Mouse (Mus musculus): ENCODE data around the gene Dnm2. TPM values are rescaled to one million over a fixed set of nuclear protein-coding genes. Genes with fewer than 3 reads are reported as not detected.

Gene Dnm2
- total and polyA plus RNA-seq, 2 experiments: 28.9 to 74.4 TPM

- Histone ChIP-seq H3K36me3 (ENCODE audit: control insufficient read depth, insufficient read depth, low read length) (no peaks in the 10 kb centered on the region), H3K79me2 (ENCODE audit: control insufficient read depth, insufficient read depth, low read length) (peaks cover 49% of the 10 kb centered on the region), H3K9ac (ENCODE audit: low read depth, low read length) (no peak overlapping the region), H3K4me3 (ENCODE audit: insufficient read depth, low read depth, low read length) (no peak overlapping the region), H3K27me3 (ENCODE audit: control insufficient read depth, insufficient read depth, low read length) (no peaks in the 10 kb centered on the region), H3K27ac (replicated peaks; ENCODE audit: insufficient read depth, low read depth, low read length) (no peak overlapping the region), H3K4me1 (ENCODE audit: control insufficient read depth, insufficient read depth, low read length) (peaks cover 8% of the 10 kb centered on the region)
- DNase-seq (ENCODE audit: extremely low read depth, low read depth, low spot score): no peak
- no peak for TF ChIP-seq CTCF (IDR thresholded peaks at IDR 0.05; ENCODE audit: low read depth, low read length)
- no peak for TF ChIP-seq POLR2A (IDR thresholded peaks at IDR 0.05; ENCODE audit: extremely low read depth, insufficient read depth, low read length)
- WGBS: 82% methylated on average over 7 of the region's 7 CpGs
Measured at GRCm38 (mm10) chr9:21453003-21453402, 28.3 kb downstream of the Dnm2 start.

- H3K27me3 ChIP-seq (ENCODE audit: control insufficient read depth, insufficient read depth, low read length): no peaks in the 10 kb centered on the region
- no peaks in the 10 kb centered on the region for H3K36me3 ChIP-seq (ENCODE audit: control insufficient read depth, insufficient read depth, low read length)
- TF ChIP-seq POLR2A (IDR thresholded peaks at IDR 0.05; ENCODE audit: extremely low read depth, insufficient read depth, low read length): no peak
- TF ChIP-seq CTCF (IDR thresholded peaks at IDR 0.05; ENCODE audit: low read depth, low read length): no peak
- no peak overlapping the region for H3K27ac ChIP-seq (replicated peaks; ENCODE audit: insufficient read depth, low read depth, low read length)
- 89% methylated on average over 2 of the region's 2 CpGs for WGBS
- H3K9ac ChIP-seq (ENCODE audit: low read depth, low read length): no peak overlapping the region
- no peak overlapping the region for H3K4me3 ChIP-seq (ENCODE audit: insufficient read depth, low read depth, low read length)
- peaks cover 49% of the 10 kb centered on the region for H3K79me2 ChIP-seq (ENCODE audit: control insufficient read depth, insufficient read depth, low read length)
- H3K4me1 ChIP-seq (ENCODE audit: control insufficient read depth, insufficient read depth, low read length): peaks cover 8% of the 10 kb centered on the region
- no peak for DNase-seq (ENCODE audit: extremely low read depth, low read depth, low spot score)
Measured at GRCm38 (mm10) chr9:21453459-21453858, 28.8 kb downstream of the Dnm2 start.

GRCm38 (mm10) chr9:21454556-21454955, 29.8 kb downstream of the Dnm2 start:
- Histone ChIP-seq H3K4me1 (ENCODE audit: control insufficient read depth, insufficient read depth, low read length) (peaks cover 8% of the 10 kb centered on the region), H3K36me3 (ENCODE audit: control insufficient read depth, insufficient read depth, low read length) (0 out of 2 replicates have a peak, but pooled peaks cover 2% of the 10 kb centered on the region), H3K27me3 (ENCODE audit: control insufficient read depth, insufficient read depth, low read length) (no peaks in the 10 kb centered on the region), H3K27ac (replicated peaks; ENCODE audit: insufficient read depth, low read depth, low read length) (no peak overlapping the region), H3K4me3 (ENCODE audit: insufficient read depth, low read depth, low read length) (no peak overlapping the region), H3K79me2 (ENCODE audit: control insufficient read depth, insufficient read depth, low read length) (peaks cover 45% of the 10 kb centered on the region), H3K9ac (ENCODE audit: low read depth, low read length) (no peak overlapping the region)
- WGBS: 69% methylated on average over 4 of the region's 4 CpGs
- no peak for DNase-seq (ENCODE audit: extremely low read depth, low read depth, low spot score)
- TF ChIP-seq POLR2A (IDR thresholded peaks at IDR 0.05; ENCODE audit: extremely low read depth, insufficient read depth, low read length): no peak
- TF ChIP-seq CTCF (IDR thresholded peaks at IDR 0.05; ENCODE audit: low read depth, low read length): no peak

GRCm38 (mm10) chr9:21455103-21455770, 30.5 kb downstream of the Dnm2 start:
- H3K4me1 ChIP-seq (ENCODE audit: control insufficient read depth, insufficient read depth, low read length): peaks cover 5% of the 10 kb centered on the region
- H3K79me2 ChIP-seq (ENCODE audit: control insufficient read depth, insufficient read depth, low read length): peaks cover 38% of the 10 kb centered on the region
- DNase-seq (ENCODE audit: extremely low read depth, low read depth, low spot score): no peak
- H3K27ac ChIP-seq (replicated peaks; ENCODE audit: insufficient read depth, low read depth, low read length): no peak overlapping the region
- 74% methylated on average over 4 of the region's 4 CpGs for WGBS
- H3K27me3 ChIP-seq (ENCODE audit: control insufficient read depth, insufficient read depth, low read length): no peaks in the 10 kb centered on the region
- no peak overlapping the region for H3K4me3 ChIP-seq (ENCODE audit: insufficient read depth, low read depth, low read length)
- no peak overlapping the region for H3K9ac ChIP-seq (ENCODE audit: low read depth, low read length)
- TF ChIP-seq CTCF (IDR thresholded peaks at IDR 0.05; ENCODE audit: low read depth, low read length) (no peak), POLR2A (IDR thresholded peaks at IDR 0.05; ENCODE audit: extremely low read depth, insufficient read depth, low read length) (no peak)
- 0 out of 2 replicates have a peak, but pooled peaks cover 2% of the 10 kb centered on the region for H3K36me3 ChIP-seq (ENCODE audit: control insufficient read depth, insufficient read depth, low read length)

GRCm38 (mm10) chr9:21456246-21456929, 31.7 kb downstream of the Dnm2 start:
- Histone ChIP-seq H3K9ac (ENCODE audit: low read depth, low read length) (no peak overlapping the region), H3K4me1 (ENCODE audit: control insufficient read depth, insufficient read depth, low read length) (peaks cover 4% of the 10 kb centered on the region; the same call in 1 of the 2 replicates), H3K4me3 (ENCODE audit: insufficient read depth, low read depth, low read length) (no peak overlapping the region), H3K36me3 (ENCODE audit: control insufficient read depth, insufficient read depth, low read length) (0 out of 2 replicates have a peak, but pooled peaks cover 2% of the 10 kb centered on the region), H3K27ac (replicated peaks; ENCODE audit: insufficient read depth, low read depth, low read length) (no peak overlapping the region), H3K27me3 (ENCODE audit: control insufficient read depth, insufficient read depth, low read length) (no peaks in the 10 kb centered on the region), H3K79me2 (ENCODE audit: control insufficient read depth, insufficient read depth, low read length) (peaks cover 33% of the 10 kb centered on the region; the same call in 1 of the 2 replicates)
- TF ChIP-seq CTCF (IDR thresholded peaks at IDR 0.05; ENCODE audit: low read depth, low read length) (no peak), POLR2A (IDR thresholded peaks at IDR 0.05; ENCODE audit: extremely low read depth, insufficient read depth, low read length) (no peak)
- WGBS: 82% methylated on average over 7 of the region's 7 CpGs
- DNase-seq (ENCODE audit: extremely low read depth, low read depth, low spot score): no peak

Data from liver, adult 2 months (tissue).